Mouse (Mus musculus) limb, embryonic 14.5 days (tissue): ENCODE data around the gene Insc. TPM values are rescaled to one million over a fixed set of nuclear protein-coding genes. Genes with fewer than 3 reads are reported as not detected.

Source experiments
- ATAC-seq: fragments of 200-750 bp; cut with Nextera tagmentation; 2 replicates; pipeline ENCODE4 v1.8.0; 2017; ENCODE audit warnings: low read depth, moderate number of reproducible peaks, moderate TSS enrichment; ENCODE audit not compliant: low FRiP score
- DNase-seq: peaks from one replicate; pipeline ENCODE4 v3.0.0-alpha.2; 2015; ENCODE audit warnings: low spot score
- H3K27ac ChIP-seq: fragments of 300-500 bp; sonication (generic); replicated peaks from 2 replicates; pipeline ENCODE4 v1.5.1; 2014; ENCODE audit warnings: low read depth, mild to moderate bottlenecking, low read length, moderate library complexity, mixed read lengths
- H3K27me3 ChIP-seq: fragments of 300-500 bp; sonication (generic); 2 replicates; pipeline ENCODE4 v1.6.1; 2014; ENCODE audit warnings: low read length, mixed read lengths; ENCODE audit not compliant: control insufficient read depth, insufficient read depth
- H3K36me3 ChIP-seq: fragments of 300-500 bp; sonication (generic); 2 replicates; pipeline ENCODE4 v1.6.1; 2014; ENCODE audit warnings: mild to moderate bottlenecking, low read length, moderate library complexity, mixed read lengths; ENCODE audit not compliant: control insufficient read depth, insufficient read depth
- H3K4me1 ChIP-seq: fragments of 300-500 bp; sonication (generic); 2 replicates; pipeline ENCODE4 v1.6.1; 2014; ENCODE audit warnings: antibody characterized with exemption, low read length, mixed read lengths; ENCODE audit not compliant: control insufficient read depth, insufficient read depth
- H3K4me2 ChIP-seq: fragments of 300-500 bp; sonication (generic); replicated peaks from 2 replicates; pipeline ENCODE4 v1.6.1; 2014; ENCODE audit warnings: low read depth, mild to moderate bottlenecking, low read length, moderate library complexity; ENCODE audit not compliant: severe bottlenecking
- H3K4me3 ChIP-seq: fragments of 300-500 bp; sonication (generic); replicated peaks from 2 replicates; pipeline ENCODE4 v1.5.1; 2014; ENCODE audit warnings: low read length
- H3K9ac ChIP-seq: fragments of 300-500 bp; sonication (generic); 2 replicates; pipeline ENCODE4 v1.6.1; 2014; ENCODE audit warnings: mild to moderate bottlenecking, low read depth, low read length, moderate library complexity; ENCODE audit not compliant: severe bottlenecking
- H3K9me3 ChIP-seq: fragments of 300-500 bp; sonication (generic); 2 replicates; pipeline ENCODE4 v1.6.1; 2016; ENCODE audit warnings: low read length; ENCODE audit not compliant: control insufficient read depth
- POLR2A ChIP-seq: fragments of 200-500 bp; IDR thresholded peaks from 2 replicates; pipeline ENCODE4 v1.8.0; 2012; ENCODE audit warnings: inconsistent platforms, mild to moderate bottlenecking, moderate library complexity, borderline replicate concordance; ENCODE audit not compliant: insufficient read depth, insufficient read length; ENCODE audit errors: extremely low read depth
- WGBS: fragments of 180-500 bp; shearing (Covaris S2); extraction: QIAGEN DNeasy Blood & Tissue Kit; methylation state at CpG from one replicate; pipeline ENCODE4 v1.1.7; 2014; 5-methylcytosine and 5-hydroxymethylcytosine counted together
- polyA plus RNA-seq, 2 experiments: library from polyadenylated mRNA; depleted of rRNA in 1 of 2; stranded (reverse) in 1 of 2; unstranded in 1 of 2; fragments of >200 nt; fragmentation: Nextera tagmentation in 1 of 2; extraction: Ambion mirVana in 1 of 2; gene quantifications; 2 replicates each; pipeline versions ENCODE4 v1.2.1 to v1.2.3; 2012 to 2014

Insc gene
- polyA plus RNA-seq, 2 experiments, result 4.8 to 6.3 TPM

DNA sequence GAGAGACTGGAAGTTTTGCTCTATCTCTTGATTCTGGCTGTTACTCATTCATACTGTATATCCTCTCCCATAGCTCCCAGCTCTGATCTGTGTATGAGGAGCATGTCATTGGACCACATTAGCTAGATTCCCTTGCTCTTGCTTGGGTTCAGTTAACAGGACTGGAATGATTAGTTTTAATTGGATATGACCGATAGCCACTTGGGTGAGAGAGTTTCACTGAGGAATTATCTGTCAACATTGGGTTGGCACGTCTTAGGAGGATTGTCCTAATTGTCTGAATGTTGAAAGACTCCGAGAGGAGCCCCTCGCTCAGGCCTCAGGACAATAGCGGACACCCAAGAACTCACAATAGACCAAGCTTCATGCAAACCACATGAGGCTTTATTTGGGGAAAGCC lies 7.2 kb upstream of the Insc start:
- 89% methylated on average over 5 of the region's 5 CpGs for WGBS
- Histone ChIP-seq H3K4me3 (no peak overlapping the region), H3K9me3 (no peaks in the 10 kb centered on the region), H3K27ac (no peak overlapping the region), H3K27me3 (no peaks in the 10 kb centered on the region), H3K9ac (no peak overlapping the region), H3K4me2 (no peak overlapping the region), H3K4me1 (no peaks in the 10 kb centered on the region), H3K36me3 (no peaks in the 10 kb centered on the region)
- TF ChIP-seq POLR2A, result no peak
- ATAC-seq, result no peak
- DNase-seq, result no peak

DNA sequence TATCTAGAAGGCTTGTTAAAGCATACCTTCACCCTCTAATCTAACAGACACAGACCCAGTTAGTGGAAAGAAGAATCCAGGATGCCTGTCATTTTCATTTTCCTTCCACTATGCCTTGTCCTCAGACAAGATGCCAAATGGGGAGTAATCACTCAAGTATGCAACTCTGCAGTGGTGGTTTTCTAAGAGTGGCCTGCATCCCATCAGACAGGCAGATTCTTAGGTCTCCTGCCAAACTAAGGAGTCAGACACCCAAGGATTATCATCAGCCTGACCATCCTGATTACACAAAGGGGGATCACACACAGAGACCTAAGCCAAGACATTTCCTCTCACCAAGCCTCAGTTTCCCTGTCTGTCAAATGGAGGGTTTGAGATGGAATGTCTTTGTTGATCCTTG lies 5.3 kb upstream of the Insc start:
- Histone ChIP-seq H3K4me2 (no peak overlapping the region), H3K36me3 (no peaks in the 10 kb centered on the region), H3K9ac (no peak overlapping the region), H3K4me3 (no peak overlapping the region), H3K4me1 (no peaks in the 10 kb centered on the region), H3K27ac (no peak overlapping the region), H3K27me3 (no peaks in the 10 kb centered on the region), H3K9me3 (no peaks in the 10 kb centered on the region)
- DNase-seq (no peak), ATAC-seq (no peak)
- TF ChIP-seq POLR2A, result no peak

DNA sequence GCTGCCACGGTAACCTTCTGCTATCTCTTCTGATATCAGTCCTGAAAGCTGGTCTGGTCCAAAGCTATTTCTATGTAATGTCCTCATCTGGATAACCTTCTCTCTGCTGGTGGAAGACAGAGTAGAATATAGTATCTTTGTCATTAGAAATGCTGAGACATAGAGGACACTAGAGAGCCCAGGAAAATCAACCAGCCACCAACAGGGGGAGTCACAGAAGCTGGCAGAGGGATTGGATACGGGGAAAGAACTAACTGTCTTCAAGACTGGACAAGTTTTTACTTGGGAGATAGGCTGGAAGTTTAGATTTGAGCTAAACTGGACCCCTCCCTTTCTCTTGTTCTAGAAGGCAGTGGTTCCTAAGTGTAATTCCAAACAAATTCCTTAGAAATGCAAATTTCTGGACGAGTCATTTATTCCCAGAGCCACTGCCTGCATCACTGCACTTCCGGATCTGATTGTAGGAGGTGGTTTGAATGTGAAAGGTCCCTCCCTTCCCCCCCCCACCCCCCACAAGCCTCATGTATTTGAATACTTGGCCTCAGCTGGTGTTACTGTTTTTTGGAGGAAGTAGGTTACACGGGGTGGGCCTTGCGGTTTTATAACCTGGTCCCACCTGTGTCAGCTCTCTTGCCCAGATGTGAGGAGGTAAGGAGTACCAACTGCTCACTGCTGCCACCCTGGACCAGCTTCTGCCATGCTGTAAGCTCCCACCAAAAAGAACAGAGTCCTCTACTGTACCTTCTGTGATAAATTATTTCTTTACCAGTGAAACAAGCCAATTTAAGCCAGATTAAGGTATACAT lies 2.9 kb upstream of the Insc start:
- H3K36me3 ChIP-seq, result no peaks in the 10 kb centered on the region
- TF ChIP-seq POLR2A, result no peak
- no peak overlapping the region for H3K27ac ChIP-seq
- ATAC-seq (no peak), DNase-seq (no peak)
- 57% methylated on average over 6 of the region's 6 CpGs for WGBS
- no peak overlapping the region for H3K4me3 ChIP-seq
- H3K4me2 ChIP-seq, result no peak overlapping the region
- H3K9ac ChIP-seq, result no peak overlapping the region
- no peaks in the 10 kb centered on the region for H3K9me3 ChIP-seq
- H3K4me1 ChIP-seq, result peaks cover 12% of the 10 kb centered on the region
- no peaks in the 10 kb centered on the region for H3K27me3 ChIP-seq

DNA sequence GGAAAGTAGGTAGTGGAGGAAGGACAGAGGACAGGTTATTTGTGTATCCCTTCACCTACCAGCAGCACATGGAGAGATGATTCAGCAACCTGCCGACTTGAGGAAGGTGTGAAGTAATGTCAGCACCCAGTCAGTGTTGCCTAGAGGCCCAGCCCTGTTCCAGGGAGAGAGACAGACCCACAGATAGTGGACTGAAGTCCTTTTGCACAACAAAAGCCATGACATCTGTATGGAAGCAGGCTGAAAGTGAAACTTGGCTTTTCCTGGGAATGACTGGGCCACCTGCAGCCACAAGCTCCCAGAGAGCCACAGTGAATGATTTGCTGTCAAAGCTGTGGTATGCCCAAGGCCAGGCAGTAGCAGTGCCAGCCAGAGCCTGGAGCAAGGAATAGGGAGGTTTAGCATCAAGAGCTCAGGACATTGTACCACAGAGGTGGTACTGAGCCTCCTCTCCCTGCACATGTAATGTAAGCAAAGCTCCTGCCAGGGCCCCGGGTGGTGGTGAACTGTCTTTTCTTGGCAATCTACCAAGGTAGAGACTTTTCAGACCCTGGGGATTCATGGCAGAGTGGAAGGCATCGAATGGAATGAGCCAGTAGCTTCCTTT lies 1.2 kb downstream of the Insc start:
- WGBS, result 48% methylated on average over 3 of the region's 3 CpGs
- Histone ChIP-seq H3K27me3 (no peaks in the 10 kb centered on the region), H3K27ac (no peak overlapping the region), H3K4me1 (peaks cover 16% of the 10 kb centered on the region), H3K36me3 (no peaks in the 10 kb centered on the region), H3K4me3 (no peak overlapping the region), H3K9me3 (no peaks in the 10 kb centered on the region), H3K4me2 (peak overlapping the region; percentile 81), H3K9ac (no peak overlapping the region)
- ATAC-seq, result no peak
- no peak for TF ChIP-seq POLR2A
- no peak for DNase-seq

DNA sequence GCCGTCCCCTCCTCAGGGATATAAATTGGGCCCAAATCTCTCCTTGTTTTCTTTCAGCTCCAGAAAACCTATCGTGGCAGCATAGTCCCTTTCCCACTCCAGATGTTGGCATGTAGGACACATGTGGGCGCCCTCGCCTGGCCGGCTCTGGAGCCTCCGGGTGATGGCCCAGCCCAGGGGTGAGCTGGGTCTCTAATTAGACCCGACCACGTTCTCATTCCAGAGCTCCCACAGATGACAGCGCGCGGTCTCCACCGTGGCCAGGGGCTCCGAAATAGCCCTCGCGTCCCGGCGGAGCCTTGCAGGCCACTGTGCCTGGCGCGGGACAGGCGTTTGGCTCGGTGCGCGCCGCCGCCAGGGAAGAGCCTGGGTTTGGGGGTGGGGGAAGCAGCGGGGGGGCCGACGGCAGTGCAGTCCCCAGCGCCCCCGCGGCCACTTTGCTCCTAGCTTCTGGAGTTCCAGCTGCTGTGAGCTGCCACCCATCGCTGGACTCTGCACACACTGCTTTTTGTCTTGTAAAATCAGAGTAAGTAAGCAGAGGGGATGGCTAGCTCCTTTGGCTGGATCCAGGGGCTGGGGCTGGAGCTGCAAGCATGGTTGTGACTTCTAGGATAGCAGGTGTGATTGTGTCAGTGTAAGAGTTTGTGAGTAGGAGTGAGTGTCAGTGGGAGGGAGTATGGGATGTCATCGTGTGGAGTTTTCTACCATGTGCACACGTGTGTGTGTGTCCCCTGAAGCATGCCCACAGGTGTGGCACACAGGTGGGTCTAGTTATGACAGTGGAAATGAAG lies 2.2 kb downstream of the Insc start:
- peak overlapping the region; percentile 81 for H3K4me2 ChIP-seq
- ATAC-seq (peak; percentile 59), DNase-seq (peak; percentile 15)
- H3K27ac ChIP-seq, result 0 out of 2 replicates have a peak overlapping the region, but pooled peaks have one; percentile 22
- 3% methylated on average over 34 of the region's 34 CpGs for WGBS
- peaks cover 16% of the 10 kb centered on the region for H3K4me1 ChIP-seq
- H3K27me3 ChIP-seq, result no peaks in the 10 kb centered on the region
- no peaks in the 10 kb centered on the region for H3K36me3 ChIP-seq
- TF ChIP-seq POLR2A, result no peak
- no peaks in the 10 kb centered on the region for H3K9me3 ChIP-seq
- peak overlapping the region; percentile 51 for H3K9ac ChIP-seq
- peak overlapping the region; percentile 34 for H3K4me3 ChIP-seq
